Mouse (Mus musculus) hindbrain, embryonic 13.5 days (tissue): Measurements from ENCODE around the gene Ghsr. TPM values are rescaled to one million over a fixed set of nuclear protein-coding genes. Genes with fewer than 3 reads are reported as not detected.
A peak's percentile ranks its signal among the peaks of the same experiment; 100 is the strongest.

Source experiments
- ATAC-seq: fragments of 200-750 bp; cut with Nextera tagmentation; 2 replicates; pipeline ENCODE4 v1.8.0; 2017; ENCODE audit warnings: moderate TSS enrichment; ENCODE audit not compliant: low FRiP score
- H3K27ac ChIP-seq: fragments of 300-500 bp; sonication (generic); 2 replicates; pipeline ENCODE4 v1.5.1; 2015; ENCODE audit warnings: inconsistent platforms, mild to moderate bottlenecking, moderate library complexity
- H3K27me3 ChIP-seq: fragments of 300-500 bp; sonication (generic); 2 replicates; pipeline ENCODE4 v1.6.1; 2015; ENCODE audit warnings: mild to moderate bottlenecking, inconsistent platforms
- H3K36me3 ChIP-seq: fragments of 300-500 bp; sonication (generic); 2 replicates; pipeline ENCODE4 v1.6.1; 2015; ENCODE audit warnings: mild to moderate bottlenecking, inconsistent platforms
- H3K4me1 ChIP-seq: fragments of 300-500 bp; sonication (generic); replicated peaks from 2 replicates; pipeline ENCODE4 v1.6.1; 2015; ENCODE audit warnings: inconsistent platforms
- H3K4me2 ChIP-seq: fragments of 300-500 bp; sonication (generic); 2 replicates; pipeline ENCODE4 v1.6.1; 2015; ENCODE audit warnings: inconsistent platforms, mild to moderate bottlenecking, moderate library complexity
- H3K4me3 ChIP-seq: fragments of 300-500 bp; sonication (generic); 2 replicates; pipeline ENCODE4 v1.5.1; 2015; ENCODE audit warnings: mild to moderate bottlenecking, inconsistent platforms
- H3K9ac ChIP-seq: fragments of 300-500 bp; sonication (generic); 2 replicates; pipeline ENCODE4 v1.6.1; 2015; ENCODE audit warnings: mild to moderate bottlenecking, inconsistent platforms
- H3K9me3 ChIP-seq: fragments of 300-500 bp; sonication (generic); 2 replicates; pipeline ENCODE4 v1.6.1; 2016; ENCODE audit warnings: inconsistent platforms
- WGBS: fragments of 180-500 bp; shearing (Covaris S2); methylation state at CpG from one replicate; pipeline ENCODE4 v1.1.7; 2015; 5-methylcytosine and 5-hydroxymethylcytosine counted together
- polyA plus RNA-seq: library from polyadenylated mRNA; unstranded; fragments of >200 nt; fragmentation: Nextera tagmentation; extraction: Ambion mirVana; gene quantifications from 2 replicates; pipeline ENCODE4 v1.2.1, GENCODE M21; 2015

Gene Ghsr
- polyA plus RNA-seq, result 0.25 and 0.29 TPM in 2 replicates

GRCm38 (mm10) chr3:27371276-27371621, at the start of gene Ghsr:
Gene Ghsr, plus strand, starts transcription at chr3:27371351.
- H3K27me3 ChIP-seq, result peaks cover 65% of the 10 kb centered on the region
- H3K9me3 ChIP-seq, result no peaks in the 10 kb centered on the region
- 2% methylated on average over 15 of the region's 19 CpGs for WGBS
- peak; percentile 66 for ATAC-seq
- H3K36me3 ChIP-seq, result no peaks in the 10 kb centered on the region
- peaks cover 22% of the 10 kb centered on the region for H3K4me1 ChIP-seq
- peak within 1 kb of the TSS; percentile 57 for H3K9ac ChIP-seq
- H3K27ac ChIP-seq, result no peak within 1 kb of the TSS
- H3K4me3 ChIP-seq, result peak within 1 kb of the TSS; percentile 48
- peak within 1 kb of the TSS; percentile 93 for H3K4me2 ChIP-seq

- WGBS, result 93% methylated on average over 9 of the region's 9 CpGs
- no peaks in the 10 kb centered on the region for H3K4me1 ChIP-seq
- H3K27ac ChIP-seq, result no peak overlapping the region
- H3K4me3 ChIP-seq, result no peak overlapping the region
- no peaks in the 10 kb centered on the region for H3K36me3 ChIP-seq
- no peak overlapping the region for H3K4me2 ChIP-seq
- H3K9ac ChIP-seq, result no peak overlapping the region
- ATAC-seq, result no peak
- H3K9me3 ChIP-seq, result no peaks in the 10 kb centered on the region
- no peaks in the 10 kb centered on the region for H3K27me3 ChIP-seq
These were observed 48.6 kb upstream of the Ghsr start for GRCm38 (mm10) chr3:27322591-27322990.

- WGBS, result 81% methylated on average over 5 of the region's 5 CpGs
- ATAC-seq, result no peak
- H3K9ac ChIP-seq, result no peak overlapping the region
These were observed 47.6 kb upstream of the Ghsr start for GRCm38 (mm10) chr3:27323551-27323950.

GRCm38 (mm10) chr3:27326633-27327191, 44.4 kb upstream of the Ghsr start:
- H3K4me3 ChIP-seq, result no peak overlapping the region
- H3K9ac ChIP-seq, result no peak overlapping the region
- H3K27me3 ChIP-seq, result no peaks in the 10 kb centered on the region
- no peaks in the 10 kb centered on the region for H3K36me3 ChIP-seq
- ATAC-seq, result no peak
- no peaks in the 10 kb centered on the region for H3K4me1 ChIP-seq
- 69% methylated on average over 4 of the region's 4 CpGs for WGBS
- H3K9me3 ChIP-seq, result no peaks in the 10 kb centered on the region
- no peak overlapping the region for H3K27ac ChIP-seq
- no peak overlapping the region for H3K4me2 ChIP-seq

More at GRCm38 (mm10) chr3:27323551-27323950, 47.6 kb upstream of the Ghsr start:
- Histone ChIP-seq H3K4me2 (no peak overlapping the region), H3K27ac (no peak overlapping the region), H3K4me3 (no peak overlapping the region), H3K27me3 (no peaks in the 10 kb centered on the region), H3K9me3 (no peaks in the 10 kb centered on the region), H3K36me3 (no peaks in the 10 kb centered on the region), H3K4me1 (no peaks in the 10 kb centered on the region)

GRCm38 (mm10) chr3:27330706-27331105, 40.4 kb upstream of the Ghsr start:
- H3K9ac ChIP-seq, result no peak overlapping the region
- no peaks in the 10 kb centered on the region for H3K4me1 ChIP-seq
- H3K9me3 ChIP-seq, result no peaks in the 10 kb centered on the region
- no peak overlapping the region for H3K4me2 ChIP-seq
- 89% methylated on average over 5 of the region's 5 CpGs for WGBS
- H3K36me3 ChIP-seq, result no peaks in the 10 kb centered on the region
- H3K27me3 ChIP-seq, result no peaks in the 10 kb centered on the region
- no peak overlapping the region for H3K27ac ChIP-seq
- no peak for ATAC-seq
- no peak overlapping the region for H3K4me3 ChIP-seq

- Histone ChIP-seq H3K4me3 (no peak overlapping the region), H3K27me3 (no peaks in the 10 kb centered on the region), H3K4me1 (no peaks in the 10 kb centered on the region), H3K9me3 (no peaks in the 10 kb centered on the region), H3K36me3 (no peaks in the 10 kb centered on the region), H3K4me2 (no peak overlapping the region), H3K27ac (no peak overlapping the region), H3K9ac (no peak overlapping the region)
- ATAC-seq, result no peak
- 31% methylated on average over 6 of the region's 6 CpGs for WGBS
These were observed 32.7 kb upstream of the Ghsr start for GRCm38 (mm10) chr3:27338437-27338836.

GRCm38 (mm10) chr3:27338887-27339286, 32.3 kb upstream of the Ghsr start:
- no peak for ATAC-seq
- WGBS, result 67% methylated on average over 3 of the region's 3 CpGs
- H3K36me3 ChIP-seq, result no peaks in the 10 kb centered on the region
- H3K4me1 ChIP-seq, result no peaks in the 10 kb centered on the region
- H3K9ac ChIP-seq, result no peak overlapping the region
- no peaks in the 10 kb centered on the region for H3K9me3 ChIP-seq
- H3K4me2 ChIP-seq, result no peak overlapping the region
- H3K27me3 ChIP-seq, result no peaks in the 10 kb centered on the region
- no peak overlapping the region for H3K4me3 ChIP-seq
- H3K27ac ChIP-seq, result no peak overlapping the region

- no peak for ATAC-seq
- Histone ChIP-seq H3K27ac (no peak overlapping the region), H3K9ac (no peak overlapping the region), H3K27me3 (no peaks in the 10 kb centered on the region), H3K36me3 (no peaks in the 10 kb centered on the region), H3K9me3 (no peaks in the 10 kb centered on the region), H3K4me2 (no peak overlapping the region), H3K4me3 (no peak overlapping the region), H3K4me1 (no peaks in the 10 kb centered on the region)
- 98% methylated on average over 5 of the region's 5 CpGs for WGBS
These were observed 30.4 kb upstream of the Ghsr start for GRCm38 (mm10) chr3:27340757-27341156.

- no peak overlapping the region for H3K4me3 ChIP-seq
- H3K9ac ChIP-seq, result no peak overlapping the region
- no peaks in the 10 kb centered on the region for H3K36me3 ChIP-seq
- H3K27ac ChIP-seq, result no peak overlapping the region
- 0 out of 2 replicates have a peak, but pooled peaks have one; percentile 68 for ATAC-seq
- WGBS, result 39% methylated on average over 6 of the region's 6 CpGs
- H3K4me2 ChIP-seq, result no peak overlapping the region
- no peaks in the 10 kb centered on the region for H3K27me3 ChIP-seq
- H3K9me3 ChIP-seq, result no peaks in the 10 kb centered on the region
- H3K4me1 ChIP-seq, result no peaks in the 10 kb centered on the region
These were observed 28.7 kb upstream of the Ghsr start for GRCm38 (mm10) chr3:27342462-27342861.

- H3K9me3 ChIP-seq, result no peaks in the 10 kb centered on the region
- no peaks in the 10 kb centered on the region for H3K4me1 ChIP-seq
- H3K36me3 ChIP-seq, result no peaks in the 10 kb centered on the region
- no peak for ATAC-seq
- H3K27ac ChIP-seq, result no peak overlapping the region
- no peaks in the 10 kb centered on the region for H3K27me3 ChIP-seq
- no peak overlapping the region for H3K9ac ChIP-seq
- 48% methylated on average over 6 of the region's 6 CpGs for WGBS
- no peak overlapping the region for H3K4me2 ChIP-seq
- H3K4me3 ChIP-seq, result no peak overlapping the region
These were observed 25.6 kb upstream of the Ghsr start for GRCm38 (mm10) chr3:27345526-27345925.

- no peak for ATAC-seq
- Histone ChIP-seq H3K27me3 (no peaks in the 10 kb centered on the region), H3K9me3 (no peaks in the 10 kb centered on the region), H3K4me1 (peaks cover 7% of the 10 kb centered on the region; the same call in 1 of the 2 replicates), H3K36me3 (no peaks in the 10 kb centered on the region), H3K9ac (no peak overlapping the region), H3K4me3 (no peak overlapping the region), H3K27ac (no peak overlapping the region), H3K4me2 (no peak overlapping the region)
- 69% methylated on average over 5 of the region's 5 CpGs for WGBS
These were observed 22.7 kb upstream of the Ghsr start for GRCm38 (mm10) chr3:27348462-27348861.

- Histone ChIP-seq H3K9me3 (no peaks in the 10 kb centered on the region), H3K9ac (no peak overlapping the region), H3K4me1 (peaks cover 7% of the 10 kb centered on the region; the same call in 1 of the 2 replicates), H3K27me3 (no peaks in the 10 kb centered on the region), H3K4me2 (no peak overlapping the region), H3K27ac (peak overlapping the region; percentile 40; the same call in 1 of the 2 replicates), H3K4me3 (no peak overlapping the region), H3K36me3 (no peaks in the 10 kb centered on the region)
- peak; percentile 80 for ATAC-seq
- 46% methylated on average over 9 of the region's 9 CpGs for WGBS
These were observed 20.0 kb upstream of the Ghsr start for GRCm38 (mm10) chr3:27351105-27351504.

- H3K4me3 ChIP-seq, result no peak overlapping the region
- no peak for ATAC-seq
- no peaks in the 10 kb centered on the region for H3K4me1 ChIP-seq
- H3K4me2 ChIP-seq, result no peak overlapping the region
- H3K27me3 ChIP-seq, result no peaks in the 10 kb centered on the region
- H3K27ac ChIP-seq, result no peak overlapping the region
- no peak overlapping the region for H3K9ac ChIP-seq
- WGBS, result 88% methylated on average over 2 of the region's 2 CpGs
- no peaks in the 10 kb centered on the region for H3K36me3 ChIP-seq
- no peaks in the 10 kb centered on the region; the same call in 1 of the 2 replicates for H3K9me3 ChIP-seq
These were observed 11.9 kb upstream of the Ghsr start for GRCm38 (mm10) chr3:27359100-27359720.
